Mouse (Mus musculus) testis, adult 2 months (tissue): Measurements from ENCODE around the gene Slc5a3. TPM values are rescaled to one million over a fixed set of nuclear protein-coding genes. Genes with fewer than 3 reads are reported as not detected.

Source experiments
- H3K27ac ChIP-seq: fragments of 200-500 bp; 2 replicates; pipeline ENCODE4 v1.5.1; 2012; ENCODE audit warnings: low read depth, low read length; ENCODE audit not compliant: control insufficient read depth, insufficient read depth
- H3K27me3 ChIP-seq: fragments of 200-500 bp; 2 replicates; pipeline ENCODE4 v1.6.1; 2012; ENCODE audit warnings: mild to moderate bottlenecking, low read length, moderate library complexity; ENCODE audit not compliant: control insufficient read depth, insufficient read depth
- H3K36me3 ChIP-seq: fragments of 200-500 bp; 2 replicates; pipeline ENCODE4 v1.6.1; 2012; ENCODE audit warnings: mild to moderate bottlenecking, low read length; ENCODE audit not compliant: control insufficient read depth, insufficient read depth
- H3K4me1 ChIP-seq: fragments of 200-500 bp; 2 replicates; pipeline ENCODE4 v1.6.1; 2012; ENCODE audit warnings: low read length; ENCODE audit not compliant: control insufficient read depth, insufficient read depth
- H3K4me3 ChIP-seq: fragments of 200-500 bp; 2 replicates; pipeline ENCODE4 v1.5.1; 2012; ENCODE audit warnings: low read depth, mild to moderate bottlenecking, low read length, moderate library complexity, mixed read lengths; ENCODE audit not compliant: control insufficient read depth
- CTCF ChIP-seq: fragments of 200-500 bp; IDR thresholded peaks from 2 replicates; pipeline ENCODE4 v1.5.1; 2012; ENCODE audit warnings: low read depth, mild to moderate bottlenecking, inconsistent platforms, low read length, moderate library complexity; ENCODE audit not compliant: control insufficient read depth, insufficient read depth, insufficient replicate concordance
- POLR2A ChIP-seq: fragments of 200-500 bp; IDR thresholded peaks from 2 replicates; pipeline ENCODE4 v1.6.1; 2012; ENCODE audit warnings: low read depth, mild to moderate bottlenecking, inconsistent platforms, low read length, moderate library complexity; ENCODE audit not compliant: control insufficient read depth
- polyA plus RNA-seq: library from polyadenylated mRNA; depleted of rRNA; stranded (reverse); fragments of >200 nt; gene quantifications from 2 replicates; pipeline ENCODE4 v1.2.3, GENCODE M21; 2012; rRNA removed

Gene Slc5a3
- polyA plus RNA-seq, 1 experiment: 3.9 TPM

DNA sequence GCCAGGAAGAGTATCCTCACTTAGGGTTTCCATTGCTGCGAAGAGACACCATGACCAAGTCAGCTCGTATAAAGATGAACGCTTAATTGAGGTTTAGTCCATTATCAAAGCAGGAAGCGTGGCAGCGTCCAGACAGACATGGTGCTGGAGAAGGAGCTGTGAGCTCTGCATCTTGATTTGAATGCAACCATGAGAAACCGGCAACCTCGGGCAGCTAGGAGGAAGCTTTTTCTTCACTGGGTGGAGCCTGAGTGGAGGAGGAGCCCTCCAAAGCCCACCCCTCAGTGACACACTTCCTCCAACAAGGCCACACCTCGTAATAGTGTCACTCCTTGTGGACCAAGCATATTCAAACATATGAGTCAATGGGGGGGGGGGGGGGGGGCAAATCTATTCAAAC, 71.7 kb downstream of the Slc5a3 start:
- H3K27me3 ChIP-seq: no peaks in the 10 kb centered on the region
- H3K36me3 ChIP-seq: no peaks in the 10 kb centered on the region
- H3K4me1 ChIP-seq: no peaks in the 10 kb centered on the region
- H3K4me3 ChIP-seq: no peak overlapping the region
- TF ChIP-seq POLR2A (no peak), CTCF (no peak)
- no peak overlapping the region for H3K27ac ChIP-seq

DNA sequence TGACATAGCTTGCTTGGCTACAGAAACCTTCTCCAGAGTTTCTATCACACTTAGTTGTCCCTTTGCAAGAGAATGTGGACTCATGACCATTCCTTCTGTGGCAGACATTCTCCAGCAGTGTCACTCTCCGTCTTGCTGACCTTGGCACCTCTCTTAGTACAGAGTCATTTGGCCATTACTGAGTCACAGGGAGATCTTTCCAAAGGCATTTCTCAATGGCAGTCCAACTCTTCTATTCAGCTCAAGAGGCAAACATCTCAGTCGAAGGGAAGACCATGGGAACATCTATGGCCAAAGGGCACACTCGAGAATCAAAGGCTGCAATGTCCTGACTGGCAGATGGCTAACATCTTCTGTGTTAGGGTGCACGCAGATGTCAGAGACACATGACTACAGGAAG, 74.4 kb downstream of the Slc5a3 start:
- no peak overlapping the region for H3K4me3 ChIP-seq
- H3K27me3 ChIP-seq: no peaks in the 10 kb centered on the region
- no peaks in the 10 kb centered on the region for H3K36me3 ChIP-seq
- TF ChIP-seq CTCF (no peak), POLR2A (no peak)
- no peaks in the 10 kb centered on the region for H3K4me1 ChIP-seq
- no peak overlapping the region for H3K27ac ChIP-seq

DNA sequence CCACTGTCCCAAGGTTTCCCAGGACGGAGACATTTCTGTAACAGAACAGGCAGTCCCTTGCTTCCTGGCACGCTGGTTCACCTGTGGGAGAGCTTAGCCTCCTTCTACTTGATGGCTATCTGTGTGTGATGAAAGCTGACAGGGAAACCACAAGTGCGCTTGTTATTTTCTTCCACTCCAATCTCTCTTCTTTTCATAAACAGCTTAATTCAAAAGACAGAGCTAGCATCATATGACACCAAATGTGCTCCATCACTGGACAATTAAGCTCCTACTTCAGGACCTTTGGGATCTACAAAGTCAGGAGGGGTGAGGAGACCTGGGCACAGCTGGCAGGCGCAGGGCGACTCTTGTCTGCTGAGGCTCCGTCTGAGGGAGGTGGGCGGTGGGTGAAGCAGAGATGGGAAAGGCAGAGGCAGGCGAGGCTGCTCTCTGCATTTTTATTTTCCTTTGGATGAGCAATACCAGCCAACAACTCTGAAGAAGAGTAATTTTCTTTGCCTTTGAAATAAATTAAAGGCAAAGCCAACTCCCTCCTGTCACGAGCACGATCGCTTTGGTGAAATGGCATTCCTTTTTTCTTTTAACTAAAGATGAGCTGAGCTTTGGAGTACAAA, 76.1 kb downstream of the Slc5a3 start:
- Histone ChIP-seq H3K4me1 (no peaks in the 10 kb centered on the region), H3K4me3 (no peak overlapping the region), H3K27me3 (no peaks in the 10 kb centered on the region), H3K36me3 (no peaks in the 10 kb centered on the region), H3K27ac (no peak overlapping the region)
- TF ChIP-seq CTCF (no peak), POLR2A (no peak)

GRCm38 (mm10) chr16:92136275-92136674, 78.2 kb downstream of the Slc5a3 start:
- TF ChIP-seq POLR2A: no peak
- peak; percentile 81; the same call in 1 of the 2 replicates for TF ChIP-seq CTCF
- Histone ChIP-seq H3K36me3 (no peaks in the 10 kb centered on the region), H3K4me1 (no peaks in the 10 kb centered on the region), H3K4me3 (no peak overlapping the region), H3K27ac (no peak overlapping the region), H3K27me3 (no peaks in the 10 kb centered on the region)

Other genes starting within 250 kb of the Slc5a3 start
- 19.2 and 22.9 TPM in 2 replicates for gene Mrps6, start 52 bp upstream of the Slc5a3 start, polyA plus RNA-seq
- not detected in 2 replicates for gene Gm49711, start within 50 bp of the Slc5a3 start, polyA plus RNA-seq
- gene Kcne2, start 234.1 kb downstream of the Slc5a3 start, polyA plus RNA-seq: 0.11 and 0.16 TPM in 2 replicates
- 4.7 and 7.7 TPM in 2 replicates for gene Smim11, start 243.0 kb downstream of the Slc5a3 start, polyA plus RNA-seq